Comparison of ENCODE assay signal across 7 mouse cellular contexts in genomic region chr13:42866162-42866941, GRCm38 (mm10).
DNase-seq lines count a peak whose midpoint lies in the region; ATAC-seq and TF ChIP-seq lines count a peak whose summit lies in the region.

No protein-coding gene starts in this region.

- peak overlapping the region; percentile 66 for H3K9ac ChIP-seq in heart, embryonic 15.5 days
- H3K9ac ChIP-seq in liver, embryonic 11.5 days (ENCODE audit: low read depth, low read length): peak overlapping the region; percentile 12; the same call in 1 of the 2 replicates
- H3K9ac ChIP-seq in midbrain, postnatal 0 days (replicated peaks; ENCODE audit: low read length, poor library complexity, severe bottlenecking): 0 out of 2 replicates have a peak overlapping the region, but pooled peaks have one; percentile 44

- H3K4me3 ChIP-seq in forebrain, embryonic 10.5 days: peak overlapping the region; percentile 50
- peak overlapping the region; percentile 60 for H3K4me3 ChIP-seq in heart, embryonic 15.5 days
- H3K4me3 ChIP-seq in liver, embryonic 11.5 days (ENCODE audit: low read depth, low read length): peak overlapping the region; percentile 43
- peak overlapping the region; percentile 30 for H3K4me3 ChIP-seq in midbrain, postnatal 0 days (ENCODE audit: low read depth, low read length)

- H3K36me3 ChIP-seq in forebrain, embryonic 10.5 days (replicated peaks): no peaks in the 10 kb centered on the region
- no peaks in the 10 kb centered on the region for H3K36me3 ChIP-seq in heart, embryonic 15.5 days
- no peaks in the 10 kb centered on the region for H3K36me3 ChIP-seq in liver, embryonic 11.5 days (ENCODE audit: control insufficient read depth, insufficient read depth, low read length)
- no peaks in the 10 kb centered on the region for H3K36me3 ChIP-seq in midbrain, postnatal 0 days (ENCODE audit: insufficient read depth, low read length)
- no peaks in the 10 kb centered on the region for H3K36me3 ChIP-seq in splenic B cell, adult 2 months (ENCODE audit: control insufficient read depth, insufficient read depth, low read length, poor library complexity, severe bottlenecking)

- no peaks in the 10 kb centered on the region for H3K9me3 ChIP-seq in forebrain, embryonic 10.5 days
- H3K9me3 ChIP-seq in heart, embryonic 15.5 days (replicated peaks): no peaks in the 10 kb centered on the region
- H3K9me3 ChIP-seq in liver, embryonic 11.5 days (ENCODE audit: control insufficient read depth, low read length): no peaks in the 10 kb centered on the region
- no peaks in the 10 kb centered on the region for H3K9me3 ChIP-seq in midbrain, postnatal 0 days (ENCODE audit: low read length)

- peak; percentile 30 for DNase-seq in forebrain, embryonic 10.5 days (ENCODE audit: extremely low spot score, low spot score)
- DNase-seq in kidney, postnatal 10 days: peak; percentile 69
- peak; percentile 37 for DNase-seq in liver, embryonic 11.5 days (ENCODE audit: low spot score)
- peak; percentile 70 for DNase-seq in midbrain, postnatal 0 days (ENCODE audit: low spot score)
- DNase-seq in splenic B cell, adult 2 months (ENCODE audit: low read depth, low spot score): peak; percentile 7

- peak overlapping the region; percentile 78 for H3K27ac ChIP-seq in forebrain, embryonic 10.5 days
- H3K27ac ChIP-seq in heart, embryonic 15.5 days: peak overlapping the region; percentile 17; the same call in 1 of the 2 replicates
- H3K27ac ChIP-seq in liver, embryonic 11.5 days (ENCODE audit: low read depth, low read length): no peak overlapping the region
- no peak overlapping the region for H3K27ac ChIP-seq in midbrain, postnatal 0 days (ENCODE audit: low read depth, low read length)

- ATAC-seq in cerebellum, adult (ENCODE audit: insufficient number of reproducible peaks, low FRiP score, low TSS enrichment): 0 out of 2 replicates have a peak, but pooled peaks have one; percentile 57
- ATAC-seq in heart, embryonic 15.5 days (replicated peaks; ENCODE audit: insufficient number of reproducible peaks, insufficient read depth, low FRiP score, low read depth): peak; percentile 69
- ATAC-seq in liver, embryonic 11.5 days (replicated peaks; ENCODE audit: low FRiP score): no peak
- ATAC-seq in midbrain, postnatal 0 days (ENCODE audit: low FRiP score): peak; percentile 80

- WGBS in forebrain, embryonic 10.5 days: 3% methylated on average over 21 of the region's 21 CpGs
- WGBS in heart, embryonic 15.5 days: 5% methylated on average over 21 of the region's 21 CpGs
- WGBS in liver, embryonic 11.5 days: 6% methylated on average over 21 of the region's 21 CpGs
- WGBS in midbrain, postnatal 0 days: 3% methylated on average over 21 of the region's 21 CpGs

- H3K27me3 ChIP-seq in forebrain, embryonic 10.5 days (ENCODE audit: poor library complexity, severe bottlenecking): peaks cover 31% of the 10 kb centered on the region
- no peaks in the 10 kb centered on the region for H3K27me3 ChIP-seq in heart, embryonic 15.5 days
- no peaks in the 10 kb centered on the region for H3K27me3 ChIP-seq in liver, embryonic 11.5 days (replicated peaks; ENCODE audit: control insufficient read depth, insufficient read depth, low read length)
- H3K27me3 ChIP-seq in midbrain, postnatal 0 days (ENCODE audit: insufficient read depth, low read length): no peaks in the 10 kb centered on the region
- no peaks in the 10 kb centered on the region; the same call in 1 of the 2 replicates for H3K27me3 ChIP-seq in splenic B cell, adult 2 months (ENCODE audit: control insufficient read depth, insufficient read depth, low read length, poor library complexity, severe bottlenecking)

- no peak for TF ChIP-seq CTCF in midbrain, postnatal 0 days (IDR thresholded peaks at IDR 0.05)

- H3K4me2 ChIP-seq in heart, embryonic 15.5 days: peak overlapping the region; percentile 91
- peak overlapping the region; percentile 64 for H3K4me2 ChIP-seq in liver, embryonic 11.5 days
- H3K4me2 ChIP-seq in midbrain, postnatal 0 days (ENCODE audit: low read depth, low read length, poor library complexity, severe bottlenecking): peak overlapping the region; percentile 54

- peaks cover 29% of the 10 kb centered on the region for H3K4me1 ChIP-seq in forebrain, embryonic 10.5 days
- H3K4me1 ChIP-seq in heart, embryonic 15.5 days (replicated peaks): peaks cover 8% of the 10 kb centered on the region; the same call in 1 of the 2 replicates
- no peaks in the 10 kb centered on the region for H3K4me1 ChIP-seq in liver, embryonic 11.5 days (replicated peaks; ENCODE audit: control insufficient read depth, insufficient read depth, low read length)
- peaks cover 8% of the 10 kb centered on the region; the same call in 1 of the 2 replicates for H3K4me1 ChIP-seq in midbrain, postnatal 0 days (ENCODE audit: insufficient read depth, low read length)

Comparison
In these comparisons a context has a peak if more than half of its experiments do, and no peak if none do; other contexts are left out.
1. DNase-seq: peak in every context shown above with its lines; median percentile 70 in midbrain, postnatal 0 days; 69 in kidney, postnatal 10 days; 37 in liver, embryonic 11.5 days; 30 in forebrain, embryonic 10.5 days; 7 in splenic B cell, adult 2 months.
2. H3K27ac ChIP-seq: peak in forebrain, embryonic 10.5 days (single experiment) and heart, embryonic 15.5 days (single experiment); none in liver, embryonic 11.5 days (single experiment) and midbrain, postnatal 0 days (single experiment).
3. H3K9ac ChIP-seq: peak in every context shown above with its lines; median percentile 66 in heart, embryonic 15.5 days; 44 in midbrain, postnatal 0 days; 12 in liver, embryonic 11.5 days.
4. Peak in every context shown above with its lines, with median percentiles within 50 percentile points of each other: H3K4me3 ChIP-seq and H3K4me2 ChIP-seq.